Mouse (Mus musculus) midbrain, embryonic 16.5 days (tissue): ENCODE measurements around the gene Med27. TPM values are rescaled to one million over a fixed set of nuclear protein-coding genes. Genes with fewer than 3 reads are reported as not detected.

Experiments
- ATAC-seq: fragments of 200-750 bp; cut with Nextera tagmentation; 2 replicates; pipeline ENCODE4 v1.8.0; 2017; ENCODE audit warnings: moderate TSS enrichment
- H3K27ac ChIP-seq: fragments of 300-500 bp; sonication (generic); 2 replicates; pipeline ENCODE4 v1.5.1; 2014; ENCODE audit warnings: mild to moderate bottlenecking, low read length, mixed read lengths
- H3K27me3 ChIP-seq: fragments of 300-500 bp; sonication (generic); 2 replicates; pipeline ENCODE4 v1.6.1; 2014; ENCODE audit warnings: low read depth, low read length, mixed read lengths; ENCODE audit not compliant: control insufficient read depth, insufficient read depth
- H3K36me3 ChIP-seq: fragments of 300-500 bp; sonication (generic); 2 replicates; pipeline ENCODE4 v1.6.1; 2014; ENCODE audit warnings: mild to moderate bottlenecking, low read length, moderate library complexity, mixed read lengths; ENCODE audit not compliant: control insufficient read depth, insufficient read depth
- H3K4me1 ChIP-seq: fragments of 300-500 bp; sonication (generic); 2 replicates; pipeline ENCODE4 v1.6.1; 2014; ENCODE audit warnings: mild to moderate bottlenecking, low read length, mixed read lengths; ENCODE audit not compliant: control insufficient read depth, insufficient read depth
- H3K4me2 ChIP-seq: fragments of 300-500 bp; sonication (generic); 2 replicates; pipeline ENCODE4 v1.6.1; 2014; ENCODE audit warnings: mild to moderate bottlenecking, low read length, mixed read lengths
- H3K4me3 ChIP-seq: fragments of 300-500 bp; sonication (generic); 2 replicates; pipeline ENCODE4 v1.5.1; 2014; ENCODE audit warnings: low read depth, mild to moderate bottlenecking, low read length, moderate library complexity, mixed read lengths
- H3K9ac ChIP-seq: fragments of 300-500 bp; sonication (generic); 2 replicates; pipeline ENCODE4 v1.6.1; 2014; ENCODE audit warnings: low read depth, low read length, mixed read lengths
- H3K9me3 ChIP-seq: fragments of 300-500 bp; sonication (generic); replicated peaks from 2 replicates; pipeline ENCODE4 v1.6.1; 2014; ENCODE audit warnings: mild to moderate bottlenecking, low read length, mixed read lengths; ENCODE audit not compliant: control insufficient read depth, poor library complexity, severe bottlenecking
- WGBS: fragments of 180-500 bp; shearing (Covaris S2); extraction: QIAGEN DNeasy Blood & Tissue Kit; methylation state at CpG from one replicate; pipeline ENCODE4 v1.1.7; 2014; 5-methylcytosine and 5-hydroxymethylcytosine counted together
- polyA plus RNA-seq: library from polyadenylated mRNA; unstranded; fragments of >200 nt; fragmentation: Nextera tagmentation; extraction: Ambion mirVana; gene quantifications from 2 replicates; pipeline ENCODE4 v1.2.1, GENCODE M21; 2015

Gene Med27
- polyA plus RNA-seq, 1 experiment from 2014 or later: 70.6 TPM

- Histone ChIP-seq H3K27me3 (no peaks in the 10 kb centered on the region), H3K36me3 (no peaks in the 10 kb centered on the region), H3K4me2 (no peak overlapping the region), H3K9me3 (no peaks in the 10 kb centered on the region), H3K9ac (no peak overlapping the region), H3K27ac (no peak overlapping the region), H3K4me3 (no peak overlapping the region), H3K4me1 (peaks cover 16% of the 10 kb centered on the region)
- 47% methylated on average over 9 of the region's 9 CpGs for WGBS
- no peak; the same call in 1 of the 2 replicates for ATAC-seq
Measured at GRCm38 (mm10) chr2:29403799-29404530, 57.3 kb downstream of the Med27 start.

DNA sequence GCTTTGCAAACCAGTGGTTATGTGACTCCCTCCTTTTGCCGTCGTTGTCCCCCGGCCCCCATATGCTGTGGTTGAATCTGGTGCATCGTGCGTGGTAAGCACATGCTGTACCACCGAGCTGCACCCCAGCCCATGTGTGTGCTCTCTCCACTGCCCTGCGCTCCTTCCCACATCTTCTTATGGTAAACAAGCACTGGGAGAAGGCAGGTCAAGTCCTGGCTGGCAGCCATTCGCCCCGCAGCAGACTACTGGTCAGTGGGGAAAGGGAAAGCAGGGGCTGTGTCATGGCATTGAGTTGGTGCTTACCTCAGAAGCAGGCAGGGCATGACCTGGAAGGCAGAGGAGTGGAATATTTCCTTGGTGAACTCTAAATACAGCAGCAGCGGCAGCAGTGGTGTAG lies 58.3 kb downstream of the Med27 start:
- Histone ChIP-seq H3K9me3 (no peaks in the 10 kb centered on the region), H3K4me1 (peaks cover 16% of the 10 kb centered on the region), H3K27ac (no peak overlapping the region), H3K4me2 (no peak overlapping the region), H3K9ac (no peak overlapping the region), H3K36me3 (no peaks in the 10 kb centered on the region), H3K27me3 (no peaks in the 10 kb centered on the region), H3K4me3 (no peak overlapping the region)
- WGBS: 92% methylated on average over 10 of the region's 10 CpGs
- ATAC-seq: no peak

DNA sequence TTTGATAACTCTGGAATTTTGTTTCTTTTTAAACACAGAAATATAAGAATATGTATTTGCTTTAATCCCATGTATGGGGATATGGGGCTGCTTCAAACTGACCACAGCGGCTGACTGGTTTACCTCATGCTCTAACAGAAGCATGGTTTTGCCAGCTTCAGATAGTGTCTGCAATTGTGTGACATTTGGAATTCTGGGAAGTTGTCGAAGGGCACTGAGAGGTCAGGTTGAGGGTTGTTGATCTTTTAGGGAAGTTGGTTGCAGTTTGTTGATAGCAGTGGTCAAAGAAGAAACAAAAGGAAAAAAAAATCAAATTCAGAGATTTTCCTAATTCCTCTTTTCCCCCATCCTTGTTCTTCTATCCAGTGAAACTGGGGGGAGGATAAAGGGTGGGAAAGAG lies 59.2 kb downstream of the Med27 start:
- WGBS: 92% methylated on average over 2 of the region's 2 CpGs
- no peak overlapping the region for H3K4me2 ChIP-seq
- ATAC-seq: no peak

GRCm38 (mm10) chr2:29407350-29407749 lies 60.7 kb downstream of the Med27 start:
- no peaks in the 10 kb centered on the region for H3K36me3 ChIP-seq
- H3K9me3 ChIP-seq: no peaks in the 10 kb centered on the region
- WGBS: 39% methylated on average over 3 of the region's 3 CpGs
- no peak overlapping the region for H3K4me3 ChIP-seq
- no peaks in the 10 kb centered on the region for H3K27me3 ChIP-seq
- H3K4me2 ChIP-seq: no peak overlapping the region
- H3K9ac ChIP-seq: no peak overlapping the region
- peaks cover 13% of the 10 kb centered on the region for H3K4me1 ChIP-seq
- ATAC-seq: no peak
- peak overlapping the region; percentile 43; the same call in 1 of the 2 replicates for H3K27ac ChIP-seq

More for the DNA sequence above, 59.2 kb downstream of the Med27 start:
- peaks cover 13% of the 10 kb centered on the region for H3K4me1 ChIP-seq
- no peaks in the 10 kb centered on the region for H3K9me3 ChIP-seq
- no peaks in the 10 kb centered on the region for H3K27me3 ChIP-seq
- no peak overlapping the region for H3K4me3 ChIP-seq
- no peak overlapping the region for H3K27ac ChIP-seq
- no peak overlapping the region for H3K9ac ChIP-seq
- no peaks in the 10 kb centered on the region for H3K36me3 ChIP-seq

GRCm38 (mm10) chr2:29407764-29408163 lies 61.1 kb downstream of the Med27 start:
- H3K36me3 ChIP-seq: no peaks in the 10 kb centered on the region
- H3K27ac ChIP-seq: peak overlapping the region; percentile 18; the same call in 1 of the 2 replicates
- no peaks in the 10 kb centered on the region for H3K9me3 ChIP-seq
- ATAC-seq: no peak
- no peak overlapping the region for H3K4me2 ChIP-seq
- H3K4me1 ChIP-seq: peaks cover 13% of the 10 kb centered on the region
- H3K4me3 ChIP-seq: no peak overlapping the region
- H3K27me3 ChIP-seq: no peaks in the 10 kb centered on the region
- H3K9ac ChIP-seq: no peak overlapping the region
- 49% methylated on average over 7 of the region's 7 CpGs for WGBS

DNA sequence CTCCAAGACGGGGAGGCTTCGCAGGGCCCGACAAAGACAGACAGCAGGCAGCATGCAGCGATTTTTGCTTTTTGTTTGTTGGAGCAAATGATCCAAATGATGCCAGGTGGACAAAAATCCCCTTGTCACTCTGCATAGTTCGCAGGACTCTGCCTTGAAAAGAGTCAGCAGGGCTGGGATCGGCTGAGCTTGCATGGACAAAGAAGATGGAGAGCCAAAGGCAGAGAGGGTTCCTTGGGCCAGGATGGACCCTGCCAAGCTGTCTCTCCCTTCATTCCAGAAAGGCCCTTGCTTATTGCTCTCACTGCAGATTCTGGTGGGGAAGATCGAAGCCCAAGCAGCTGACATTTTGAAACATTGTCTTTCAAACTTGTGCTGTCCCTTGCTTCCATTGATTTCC lies 64.3 kb downstream of the Med27 start:
- no peak overlapping the region for H3K9ac ChIP-seq
- H3K36me3 ChIP-seq: no peaks in the 10 kb centered on the region
- H3K4me1 ChIP-seq: peaks cover 13% of the 10 kb centered on the region
- H3K4me3 ChIP-seq: no peak overlapping the region
- H3K27me3 ChIP-seq: no peaks in the 10 kb centered on the region
- no peak for ATAC-seq
- WGBS: 73% methylated on average over 7 of the region's 7 CpGs
- H3K9me3 ChIP-seq: no peaks in the 10 kb centered on the region
- H3K4me2 ChIP-seq: no peak overlapping the region
- H3K27ac ChIP-seq: no peak overlapping the region

- H3K36me3 ChIP-seq: no peaks in the 10 kb centered on the region
- no peak overlapping the region for H3K27ac ChIP-seq
- H3K4me2 ChIP-seq: no peak overlapping the region
- no peak overlapping the region for H3K4me3 ChIP-seq
- H3K9me3 ChIP-seq: no peaks in the 10 kb centered on the region
- H3K9ac ChIP-seq: no peak overlapping the region
- no peaks in the 10 kb centered on the region for H3K27me3 ChIP-seq
- WGBS: 63% methylated on average over 3 of the region's 3 CpGs
- no peak for ATAC-seq
- H3K4me1 ChIP-seq: peaks cover 9% of the 10 kb centered on the region
Measured at GRCm38 (mm10) chr2:29412458-29412857, 65.8 kb downstream of the Med27 start.

- WGBS: 61% methylated on average over 13 of the region's 13 CpGs
- H3K4me3 ChIP-seq: no peak overlapping the region
- ATAC-seq: no peak
Measured at GRCm38 (mm10) chr2:29413259-29413993, 66.8 kb downstream of the Med27 start.

DNA sequence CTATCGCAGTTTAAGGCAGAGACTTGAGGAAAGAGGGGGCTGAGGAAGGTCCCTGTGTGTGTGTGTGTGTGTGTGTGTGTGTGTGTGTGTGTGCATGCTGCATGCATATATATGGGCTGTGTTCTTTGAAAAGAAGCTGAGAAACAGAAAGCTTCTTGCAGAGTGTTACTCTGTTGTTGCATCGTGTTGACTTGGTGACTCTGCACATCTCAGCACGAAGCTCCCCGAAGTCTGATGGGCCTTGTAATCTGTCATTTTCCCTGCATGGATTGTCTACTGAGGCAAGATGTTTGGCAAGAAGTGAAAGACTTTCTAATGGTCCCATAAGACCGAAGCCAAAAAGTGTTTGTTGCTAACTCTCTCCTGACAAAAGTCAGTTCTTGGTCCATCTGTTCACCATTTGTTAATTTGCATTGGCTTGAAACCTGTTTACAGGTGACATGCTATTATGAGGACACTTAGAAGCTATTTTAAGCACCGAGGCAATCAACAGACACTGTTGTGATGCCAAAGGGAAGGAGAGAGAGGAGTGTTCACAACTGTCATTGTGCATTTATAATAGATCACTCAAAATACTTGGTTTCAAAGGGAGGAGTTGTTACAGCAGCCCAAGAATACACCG lies 68.3 kb downstream of the Med27 start:
- H3K9ac ChIP-seq: no peak overlapping the region
- no peak overlapping the region for H3K4me2 ChIP-seq
- no peak for ATAC-seq
- no peaks in the 10 kb centered on the region for H3K9me3 ChIP-seq
- H3K27ac ChIP-seq: no peak overlapping the region
- peaks cover 10% of the 10 kb centered on the region for H3K4me1 ChIP-seq
- no peaks in the 10 kb centered on the region for H3K27me3 ChIP-seq
- 90% methylated on average over 7 of the region's 7 CpGs for WGBS
- no peak overlapping the region for H3K4me3 ChIP-seq
- no peaks in the 10 kb centered on the region for H3K36me3 ChIP-seq

More at GRCm38 (mm10) chr2:29413259-29413993, 66.8 kb downstream of the Med27 start:
- no peak overlapping the region for H3K9ac ChIP-seq
- H3K9me3 ChIP-seq: no peaks in the 10 kb centered on the region
- H3K27me3 ChIP-seq: no peaks in the 10 kb centered on the region
- H3K4me2 ChIP-seq: no peak overlapping the region
- no peaks in the 10 kb centered on the region for H3K36me3 ChIP-seq
- peaks cover 8% of the 10 kb centered on the region for H3K4me1 ChIP-seq
- no peak overlapping the region for H3K27ac ChIP-seq
